Mouse (Mus musculus): ENCODE results near the gene Mical2. TPM values are rescaled to one million over a fixed set of nuclear protein-coding genes. Genes with fewer than 3 reads are reported as not detected.

Gene Mical2
- total and polyA plus RNA-seq, 3 experiments: not detected

GRCm38 (mm10) chr7:112289514-112289913 is 63.9 kb downstream of the Mical2 start:
- DNase-seq (ENCODE audit: low read depth, low spot score): no peak
- Histone ChIP-seq H3K4me3 (ENCODE audit: control insufficient read depth in 1 of 2, insufficient read depth in 1 of 2, low read depth in 2 of 2, low read length in 2 of 2) (no peak overlapping the region), H3K36me3 (ENCODE audit: control insufficient read depth in 1 of 2, insufficient read depth in 2 of 2, low read length in 2 of 2) (no peaks in the 10 kb centered on the region), H3K4me1 (ENCODE audit: control insufficient read depth in 1 of 2, insufficient read depth in 2 of 2, low read length in 2 of 2) (no peaks in the 10 kb centered on the region), H3K9me3 (replicated peaks; ENCODE audit: insufficient read depth, low read length) (no peaks in the 10 kb centered on the region), H3K27me3 (ENCODE audit: control insufficient read depth in 1 of 2, insufficient read depth in 2 of 2, low read length in 2 of 2) (no peaks in the 10 kb centered on the region), H3K9ac (ENCODE audit: control insufficient read depth, low read depth, low read length, poor library complexity, severe bottlenecking) (no peak overlapping the region), H3K79me2 (ENCODE audit: control insufficient read depth, insufficient read depth, low read length, poor library complexity) (no peaks in the 10 kb centered on the region), H3K27ac (ENCODE audit: control insufficient read depth, low read depth, low read length) (no peak overlapping the region)
- TF ChIP-seq ELF1 (IDR thresholded peaks at IDR 0.05; ENCODE audit: low read depth, low read length) (no peak), MAX (IDR thresholded peaks at IDR 0.05; ENCODE audit: low read length) (no peak), RAD21 (IDR thresholded peaks at IDR 0.05; ENCODE audit: low read depth, low read length) (no peak), CHD1 (IDR thresholded peaks at IDR 0.05; ENCODE audit: low read depth, low read length) (no peak), TAL1 (IDR thresholded peaks at IDR 0.05; ENCODE audit: low read length) (no peak), TCF12 (IDR thresholded peaks at IDR 0.05; ENCODE audit: low read depth, low read length) (no peak), POLR2AphosphoS5 (IDR thresholded peaks at IDR 0.05; ENCODE audit: borderline replicate concordance, low read depth, low read length) (no peak), BHLHE40 (IDR thresholded peaks at IDR 0.05; ENCODE audit: borderline replicate concordance, low read depth, low read length) (no peak), ETS1 (IDR thresholded peaks at IDR 0.05; ENCODE audit: low read depth, low read length) (no peak), ZKSCAN1 (IDR thresholded peaks at IDR 0.05; ENCODE audit: low read depth, low read length) (no peak), NRF1 (IDR thresholded peaks at IDR 0.05; ENCODE audit: insufficient read depth, low read depth, low read length, poor library complexity, severe bottlenecking) (no peak), EP300 (IDR thresholded peaks at IDR 0.05; ENCODE audit: low read depth in 1 of 2, low read length in 2 of 2) (no peak), TBP (IDR thresholded peaks at IDR 0.05; ENCODE audit: low read depth, low read length) (no peak), GABPA (IDR thresholded peaks at IDR 0.05; ENCODE audit: low read depth, low read length) (no peak), KAT2A (conservative IDR thresholded peaks at IDR 0.05; ENCODE audit: low read depth, low read length) (no peak)

GRCm38 (mm10) chr7:112289990-112290389 is 64.3 kb downstream of the Mical2 start:
- no peak for DNase-seq (ENCODE audit: low read depth, low spot score)
- Histone ChIP-seq H3K4me1 (ENCODE audit: control insufficient read depth in 1 of 2, insufficient read depth in 2 of 2, low read length in 2 of 2) (no peaks in the 10 kb centered on the region), H3K27me3 (ENCODE audit: control insufficient read depth in 1 of 2, insufficient read depth in 2 of 2, low read length in 2 of 2) (no peaks in the 10 kb centered on the region), H3K36me3 (ENCODE audit: control insufficient read depth in 1 of 2, insufficient read depth in 2 of 2, low read length in 2 of 2) (no peaks in the 10 kb centered on the region), H3K4me3 (ENCODE audit: control insufficient read depth in 1 of 2, insufficient read depth in 1 of 2, low read depth in 2 of 2, low read length in 2 of 2) (no peak overlapping the region), H3K79me2 (ENCODE audit: control insufficient read depth, insufficient read depth, low read length, poor library complexity) (no peaks in the 10 kb centered on the region), H3K9ac (ENCODE audit: control insufficient read depth, low read depth, low read length, poor library complexity, severe bottlenecking) (no peak overlapping the region), H3K27ac (ENCODE audit: control insufficient read depth, low read depth, low read length) (no peak overlapping the region), H3K9me3 (replicated peaks; ENCODE audit: insufficient read depth, low read length) (no peaks in the 10 kb centered on the region)
- TF ChIP-seq GATA1 (IDR thresholded peaks at IDR 0.05; ENCODE audit: low read depth, low read length) (no peak), USF2 (IDR thresholded peaks at IDR 0.05; ENCODE audit: borderline replicate concordance in 1 of 2, insufficient read depth in 1 of 2, low read depth in 1 of 2, low read length in 2 of 2) (no peak), JUND (IDR thresholded peaks at IDR 0.05; ENCODE audit: low read depth, low read length) (no peak), ZKSCAN1 (IDR thresholded peaks at IDR 0.05; ENCODE audit: low read depth, low read length) (no peak), TCF12 (IDR thresholded peaks at IDR 0.05; ENCODE audit: low read depth, low read length) (no peak), MAFK (IDR thresholded peaks at IDR 0.05; ENCODE audit: borderline replicate concordance, low read depth, low read length) (no peak), USF1 (IDR thresholded peaks at IDR 0.05; ENCODE audit: low read depth, low read length) (no peak), HCFC1 (IDR thresholded peaks at IDR 0.05; ENCODE audit: low read depth, low read length) (no peak), POLR2AphosphoS2 (IDR thresholded peaks at IDR 0.05; ENCODE audit: low read length) (no peak)
